Mouse (Mus musculus): ENCODE results near the gene Fam160b1.

DNA sequence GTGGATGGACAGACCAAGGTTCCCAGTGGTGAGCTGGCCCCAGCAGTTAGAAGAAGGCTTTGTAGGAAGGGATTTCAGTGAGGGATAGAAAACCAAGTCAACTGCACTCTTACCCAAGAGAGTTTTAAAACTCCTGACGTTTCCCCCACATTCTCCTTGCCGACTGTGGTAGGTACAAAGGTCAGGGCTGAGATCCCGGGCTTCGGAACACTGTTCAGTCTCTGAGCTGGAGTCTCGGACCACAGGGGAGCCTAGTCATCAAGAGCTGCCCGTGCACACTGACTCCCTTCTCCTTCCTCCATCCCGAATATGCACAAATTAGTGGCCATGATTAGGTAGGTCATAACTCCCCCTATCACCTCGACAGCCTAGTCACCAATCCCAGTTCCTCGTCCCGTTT lies 47.3 kb upstream of the Fam160b1 start:
- TF ChIP-seq CTCF (IDR thresholded peaks at IDR 0.05; ENCODE audit: control insufficient read depth, insufficient read depth, insufficient replicate concordance, low read depth, low read length), result no peak
- no peak for TF ChIP-seq POLR2A (IDR thresholded peaks at IDR 0.05; ENCODE audit: control insufficient read depth, low read depth, low read length)

Data from testis, adult 2 months (tissue).